Mouse (Mus musculus) lung, postnatal 0 days (tissue): ENCODE data around the gene Gatad2a. TPM values are rescaled to one million over a fixed set of nuclear protein-coding genes. Genes with fewer than 3 reads are reported as not detected.

ENCODE experiments used
- ATAC-seq: fragments of 200-750 bp; cut with Nextera tagmentation; 2 replicates; pipeline ENCODE4 v1.8.0; 2017; ENCODE audit warnings: moderate library complexity
- DNase-seq: peaks from one replicate; pipeline ENCODE4 v3.0.0-alpha.2; 2016; ENCODE audit warnings: low spot score
- H3K27ac ChIP-seq: fragments of 300-500 bp; sonication (generic); 2 replicates; pipeline ENCODE4 v1.5.1; 2014; ENCODE audit warnings: antibody characterized with exemption, mild to moderate bottlenecking, low read length, mixed read lengths
- H3K27me3 ChIP-seq: fragments of 300-500 bp; sonication (generic); replicated peaks from 2 replicates; pipeline ENCODE4 v1.6.1; 2014; ENCODE audit warnings: low read length, mixed read lengths; ENCODE audit not compliant: insufficient read depth
- H3K36me3 ChIP-seq: fragments of 300-500 bp; sonication (generic); 2 replicates; pipeline ENCODE4 v1.6.1; 2014; ENCODE audit warnings: low read length, mixed read lengths; ENCODE audit not compliant: insufficient read depth
- H3K4me1 ChIP-seq: fragments of 300-500 bp; sonication (generic); 2 replicates; pipeline ENCODE4 v1.6.1; 2014; ENCODE audit warnings: antibody characterized with exemption, low read depth, low read length, mixed read lengths; ENCODE audit not compliant: insufficient read depth
- H3K4me2 ChIP-seq: fragments of 300-500 bp; sonication (generic); replicated peaks from 2 replicates; pipeline ENCODE4 v1.6.1; 2014; ENCODE audit warnings: low read depth, mild to moderate bottlenecking, low read length, moderate library complexity, mixed read lengths
- H3K4me3 ChIP-seq: fragments of 300-500 bp; sonication (generic); 2 replicates; pipeline ENCODE4 v1.5.1; 2014; ENCODE audit warnings: low read depth, low read length
- H3K9ac ChIP-seq: fragments of 300-500 bp; sonication (generic); replicated peaks from 2 replicates; pipeline ENCODE4 v1.6.1; 2014; ENCODE audit warnings: low read depth, mild to moderate bottlenecking
- H3K9me3 ChIP-seq: fragments of 300-500 bp; sonication (generic); 2 replicates; pipeline ENCODE4 v1.6.1; 2016; ENCODE audit warnings: low read length, mixed read lengths
- CTCF ChIP-seq: IDR thresholded peaks from 2 replicates; pipeline ENCODE4 v1.5.1; 2016; ENCODE audit warnings: antibody characterized with exemption, mild to moderate bottlenecking
- EP300 ChIP-seq: IDR thresholded peaks from 2 replicates; pipeline ENCODE4 v1.6.1; 2016; ENCODE audit warnings: antibody characterized with exemption, mild to moderate bottlenecking, control low read depth
- WGBS: fragments of 180-500 bp; shearing (Covaris S2); extraction: QIAGEN DNeasy Blood & Tissue Kit; methylation state at CpG from one replicate; pipeline ENCODE4 v1.1.7; 2014; 5-methylcytosine and 5-hydroxymethylcytosine counted together
- polyA plus RNA-seq: library from polyadenylated mRNA; unstranded; fragments of >200 nt; fragmentation: Nextera tagmentation; extraction: Ambion mirVana; gene quantifications from 2 replicates; pipeline ENCODE4 v1.2.1, GENCODE M21; 2015

Gene Gatad2a
- polyA plus RNA-seq, 1 experiment from 2014 or later, result 40.9 TPM

DNA sequence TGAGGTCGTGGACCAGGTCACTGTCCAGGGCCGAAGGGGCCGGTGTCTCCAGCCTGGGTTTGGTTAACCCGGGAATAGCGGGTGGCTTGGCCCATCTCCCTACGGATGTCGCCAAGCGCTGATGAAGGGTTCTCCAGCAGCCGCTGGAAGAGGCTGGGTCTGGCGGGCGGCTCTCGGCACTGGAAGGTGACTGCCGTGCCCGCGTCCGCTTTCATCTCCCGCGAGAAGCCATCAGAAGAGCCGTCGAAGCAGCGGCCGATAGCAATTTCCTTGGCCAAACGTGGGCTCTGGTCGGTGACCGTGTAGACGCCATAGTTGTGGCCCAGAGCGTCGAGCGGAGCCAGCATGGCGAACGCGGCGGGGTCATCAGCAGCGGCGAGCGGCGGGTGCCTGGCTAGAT is 115.3 kb downstream of the Gatad2a start:
- H3K4me1 ChIP-seq, result peaks cover 6% of the 10 kb centered on the region; the same call in 1 of the 2 replicates
- TF ChIP-seq CTCF (no peak), EP300 (no peak)
- no peak overlapping the region for H3K4me2 ChIP-seq
- ATAC-seq (no peak), DNase-seq (no peak)
- H3K27ac ChIP-seq, result no peak overlapping the region
- peaks cover 63% of the 10 kb centered on the region for H3K27me3 ChIP-seq
- no peak overlapping the region for H3K9ac ChIP-seq
- H3K36me3 ChIP-seq, result no peaks in the 10 kb centered on the region
- H3K4me3 ChIP-seq, result peak overlapping the region; percentile 35; the same call in 1 of the 2 replicates
- WGBS, result 9% methylated on average over 36 of the region's 37 CpGs
- no peaks in the 10 kb centered on the region for H3K9me3 ChIP-seq

GRCm38 (mm10) chr8:69879678-69880077 is 116.5 kb downstream of the Gatad2a start:
- ATAC-seq, result no peak
- 63% methylated on average over 8 of the region's 8 CpGs for WGBS

GRCm38 (mm10) chr8:69877992-69878391 is 118.2 kb downstream of the Gatad2a start:
- ATAC-seq (no peak), DNase-seq (no peak)
- Histone ChIP-seq H3K4me3 (no peak overlapping the region), H3K27me3 (peaks cover 35% of the 10 kb centered on the region), H3K9ac (no peak overlapping the region), H3K27ac (no peak overlapping the region), H3K4me1 (peaks cover 6% of the 10 kb centered on the region; the same call in 1 of the 2 replicates), H3K4me2 (no peak overlapping the region), H3K36me3 (no peaks in the 10 kb centered on the region), H3K9me3 (no peaks in the 10 kb centered on the region)
- TF ChIP-seq CTCF (no peak), EP300 (no peak)
- 60% methylated on average over 3 of the region's 3 CpGs for WGBS

More at GRCm38 (mm10) chr8:69879678-69880077, 116.5 kb downstream of the Gatad2a start:
- Histone ChIP-seq H3K36me3 (no peaks in the 10 kb centered on the region), H3K4me3 (no peak overlapping the region), H3K27ac (no peak overlapping the region), H3K27me3 (peaks cover 52% of the 10 kb centered on the region), H3K9ac (no peak overlapping the region), H3K9me3 (no peaks in the 10 kb centered on the region), H3K4me1 (peaks cover 6% of the 10 kb centered on the region; the same call in 1 of the 2 replicates), H3K4me2 (no peak overlapping the region)
- DNase-seq, result no peak
- TF ChIP-seq CTCF, result no peak
- TF ChIP-seq EP300, result no peak

DNA sequence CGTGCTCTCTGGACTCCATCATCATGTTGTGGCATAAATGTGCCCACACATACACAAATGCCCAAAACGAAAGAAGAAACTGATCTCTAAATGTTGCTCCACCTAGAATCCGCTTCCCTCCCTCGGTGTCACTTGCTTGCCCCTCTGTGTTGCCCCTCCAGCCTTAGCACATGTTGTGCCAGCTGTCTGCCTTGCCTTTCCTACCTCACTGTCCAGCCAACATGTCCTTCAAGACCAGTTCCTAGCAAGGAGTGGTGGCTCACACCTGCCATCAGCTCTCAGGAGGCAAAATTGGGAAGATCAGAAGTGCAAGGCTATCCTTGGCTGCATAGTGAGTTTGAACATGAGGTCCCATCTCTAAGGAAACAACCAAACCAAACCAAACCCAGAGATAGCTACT is 118.8 kb downstream of the Gatad2a start:
- ATAC-seq (no peak), DNase-seq (no peak)
- Histone ChIP-seq H3K36me3 (no peaks in the 10 kb centered on the region), H3K4me2 (no peak overlapping the region), H3K27me3 (peaks cover 29% of the 10 kb centered on the region), H3K4me1 (peaks cover 6% of the 10 kb centered on the region; the same call in 1 of the 2 replicates), H3K27ac (no peak overlapping the region), H3K9ac (no peak overlapping the region), H3K9me3 (no peaks in the 10 kb centered on the region), H3K4me3 (no peak overlapping the region)
- WGBS, result 87% methylated on average over 4 of the region's 4 CpGs
- TF ChIP-seq EP300 (no peak), CTCF (no peak)

- Histone ChIP-seq H3K4me1 (peaks cover 6% of the 10 kb centered on the region; the same call in 1 of the 2 replicates), H3K36me3 (no peaks in the 10 kb centered on the region), H3K27me3 (peaks cover 24% of the 10 kb centered on the region), H3K4me3 (no peak overlapping the region), H3K27ac (no peak overlapping the region), H3K9me3 (no peaks in the 10 kb centered on the region), H3K4me2 (no peak overlapping the region), H3K9ac (no peak overlapping the region)
- DNase-seq, result no peak
- TF ChIP-seq EP300 (no peak), CTCF (no peak)
- ATAC-seq, result no peak
- 69% methylated on average over 10 of the region's 10 CpGs for WGBS
These were observed 119.2 kb downstream of the Gatad2a start for GRCm38 (mm10) chr8:69876967-69877366.

DNA sequence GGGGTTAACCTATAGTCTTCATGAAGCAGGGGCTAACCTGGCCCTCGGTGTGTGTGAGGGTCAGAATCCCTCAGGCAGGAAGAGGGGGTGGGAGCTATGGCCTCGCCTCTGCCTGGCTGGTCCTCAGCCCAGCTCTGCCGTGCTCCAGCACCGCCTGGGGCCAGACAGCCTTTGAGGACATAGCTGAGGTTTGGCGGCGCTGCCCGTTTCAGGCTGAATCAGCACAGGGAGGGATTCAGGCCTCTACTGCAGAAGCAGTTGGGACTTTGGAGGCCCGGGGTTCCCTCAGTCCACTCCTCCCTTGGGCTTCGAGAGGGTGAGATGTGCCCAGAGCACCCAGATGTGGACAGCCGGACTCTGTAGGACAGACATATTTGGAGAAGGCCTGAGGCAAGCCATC is 120.1 kb downstream of the Gatad2a start:
- H3K36me3 ChIP-seq, result no peaks in the 10 kb centered on the region
- ATAC-seq (no peak), DNase-seq (no peak)
- H3K9me3 ChIP-seq, result no peaks in the 10 kb centered on the region
- H3K27ac ChIP-seq, result no peak overlapping the region
- no peak overlapping the region for H3K4me3 ChIP-seq
- peaks cover 16% of the 10 kb centered on the region for H3K27me3 ChIP-seq
- WGBS, result 31% methylated on average over 10 of the region's 10 CpGs
- H3K4me2 ChIP-seq, result no peak overlapping the region
- peaks cover 3% of the 10 kb centered on the region; the same call in 1 of the 2 replicates for H3K4me1 ChIP-seq
- no peak for TF ChIP-seq EP300
- no peak for TF ChIP-seq CTCF
- no peak overlapping the region for H3K9ac ChIP-seq

GRCm38 (mm10) chr8:69874654-69875053 is 121.5 kb downstream of the Gatad2a start:
- H3K4me3 ChIP-seq, result no peak overlapping the region

More at GRCm38 (mm10) chr8:69874654-69875053, 121.5 kb downstream of the Gatad2a start:
- Histone ChIP-seq H3K4me2 (no peak overlapping the region), H3K9me3 (no peaks in the 10 kb centered on the region), H3K4me1 (no peaks in the 10 kb centered on the region), H3K27ac (no peak overlapping the region), H3K36me3 (no peaks in the 10 kb centered on the region), H3K27me3 (peaks cover 1% of the 10 kb centered on the region), H3K9ac (no peak overlapping the region)
- no peak for TF ChIP-seq EP300
- no peak for TF ChIP-seq CTCF
- DNase-seq, result no peak
- 72% methylated on average over 13 of the region's 13 CpGs for WGBS
- no peak for ATAC-seq
